Comparison of ENCODE assay signal across 8 mouse cellular contexts in genomic region chr4:126309922-126310309, GRCm38 (mm10). TPM values are rescaled to one million over a fixed set of nuclear protein-coding genes. Genes with fewer than 3 reads are reported as not detected.
A peak's percentile ranks its signal among the peaks of the same experiment; 100 is the strongest.
DNase-seq lines count a peak whose midpoint lies in the region; ATAC-seq and TF ChIP-seq lines count a peak whose summit lies in the region.

No protein-coding gene starts in this region.

- peak; percentile 89 to 91 for DNase-seq in B cell, adult 2 months
- peak; percentile 86 for DNase-seq in liver, embryonic 11.5 days (ENCODE audit: low spot score)
- peak; percentile 75 to 83 for DNase-seq in natural killer cell, adult 2 months (ENCODE audit: low spot score in 2 of 2)

- H3K4me2 ChIP-seq in heart, embryonic 12.5 days, result peak overlapping the region; percentile 58
- peak overlapping the region; percentile 50 for H3K4me2 ChIP-seq in kidney, embryonic 16.5 days (replicated peaks; ENCODE audit: low read depth, low read length)
- peak overlapping the region; percentile 55 for H3K4me2 ChIP-seq in liver, embryonic 11.5 days
- peak overlapping the region; percentile 26 for H3K4me2 ChIP-seq in stomach, embryonic 14.5 days (replicated peaks; ENCODE audit: low read depth, low read length)

- no peak; the same call in 1 of the 2 replicates for ATAC-seq in heart, embryonic 12.5 days (ENCODE audit: insufficient number of reproducible peaks, low FRiP score)
- peak; percentile 75 for ATAC-seq in kidney, embryonic 16.5 days (ENCODE audit: low FRiP score, low TSS enrichment)
- peak; percentile 61 for ATAC-seq in liver, embryonic 11.5 days (replicated peaks; ENCODE audit: low FRiP score)
- peak; percentile 64; the same call in 1 of the 2 replicates for ATAC-seq in stomach, embryonic 14.5 days (ENCODE audit: insufficient number of reproducible peaks, insufficient read depth, low FRiP score, low read depth)

- WGBS in heart, embryonic 12.5 days, result 1% methylated on average over 7 of the region's 7 CpGs
- 1% methylated on average over 7 of the region's 7 CpGs for WGBS in kidney, embryonic 16.5 days
- under 1% methylated on average over 7 of the region's 7 CpGs for WGBS in liver, embryonic 11.5 days
- WGBS in stomach, embryonic 14.5 days, result under 1% methylated on average over 7 of the region's 7 CpGs

- H3K36me3 ChIP-seq in heart, embryonic 12.5 days, result 0 out of 2 replicates have a peak, but pooled peaks cover 2% of the 10 kb centered on the region
- H3K36me3 ChIP-seq in kidney, embryonic 16.5 days (ENCODE audit: insufficient read depth, low read length), result no peaks in the 10 kb centered on the region
- H3K36me3 ChIP-seq in liver, embryonic 11.5 days (ENCODE audit: control insufficient read depth, insufficient read depth, low read length), result peaks cover 2% of the 10 kb centered on the region; the same call in 1 of the 2 replicates
- no peaks in the 10 kb centered on the region for H3K36me3 ChIP-seq in stomach, embryonic 14.5 days (ENCODE audit: control insufficient read depth, insufficient read depth, low read length)

- H3K9ac ChIP-seq in heart, embryonic 12.5 days, result 0 out of 2 replicates have a peak overlapping the region, but pooled peaks have one; percentile 20
- H3K9ac ChIP-seq in kidney, embryonic 16.5 days (replicated peaks; ENCODE audit: low read length), result peak overlapping the region; percentile 29; the same call in 1 of the 2 replicates
- no peak overlapping the region for H3K9ac ChIP-seq in liver, embryonic 11.5 days (ENCODE audit: low read depth, low read length)
- H3K9ac ChIP-seq in stomach, embryonic 14.5 days (replicated peaks; ENCODE audit: low read depth, low read length), result no peak overlapping the region

- TF ChIP-seq CTCF in bone marrow macrophage, adult 2 months (IDR thresholded peaks at IDR 0.05; ENCODE audit: low read depth, low read length), result peak; percentile 87
- TF ChIP-seq CTCF in embryonic fibroblast, embryonic 13.5 days (IDR thresholded peaks at IDR 0.05; ENCODE audit: borderline replicate concordance, insufficient read depth, low read length), result peak; percentile 52; the same call in 1 of the 2 replicates

- peaks cover 4% of the 10 kb centered on the region for H3K9me3 ChIP-seq in heart, embryonic 12.5 days (replicated peaks)
- 0 out of 2 replicates have a peak, but pooled peaks cover 5% of the 10 kb centered on the region for H3K9me3 ChIP-seq in kidney, embryonic 16.5 days (ENCODE audit: low read length)
- H3K9me3 ChIP-seq in liver, embryonic 11.5 days (ENCODE audit: control insufficient read depth, low read length), result no peaks in the 10 kb centered on the region
- H3K9me3 ChIP-seq in stomach, embryonic 14.5 days (ENCODE audit: control insufficient read depth, low read depth, low read length), result no peaks in the 10 kb centered on the region

- no peak overlapping the region for H3K4me3 ChIP-seq in bone marrow macrophage, adult 2 months (ENCODE audit: insufficient read depth, low read length)
- no peak overlapping the region for H3K4me3 ChIP-seq in embryonic fibroblast, embryonic 13.5 days (ENCODE audit: insufficient read depth, low read length)
- peak overlapping the region; percentile 13; the same call in 1 of the 2 replicates for H3K4me3 ChIP-seq in heart, embryonic 12.5 days
- H3K4me3 ChIP-seq in kidney, embryonic 16.5 days (ENCODE audit: low read length), result peak overlapping the region; percentile 29
- H3K4me3 ChIP-seq in liver, embryonic 11.5 days (ENCODE audit: low read depth, low read length), result peak overlapping the region; percentile 6; the same call in 1 of the 2 replicates
- no peak overlapping the region for H3K4me3 ChIP-seq in stomach, embryonic 14.5 days (ENCODE audit: low read depth, low read length)

- peaks cover 5% of the 10 kb centered on the region; the same call in 1 of the 2 replicates for H3K4me1 ChIP-seq in bone marrow macrophage, adult 2 months (ENCODE audit: control insufficient read depth, insufficient read depth, low read length)
- H3K4me1 ChIP-seq in embryonic fibroblast, embryonic 13.5 days (ENCODE audit: control insufficient read depth, insufficient read depth, low read length), result peaks cover 8% of the 10 kb centered on the region
- peaks cover 29% of the 10 kb centered on the region for H3K4me1 ChIP-seq in heart, embryonic 12.5 days (replicated peaks)
- H3K4me1 ChIP-seq in kidney, embryonic 16.5 days (ENCODE audit: insufficient read depth, low read length), result peaks cover 25% of the 10 kb centered on the region
- H3K4me1 ChIP-seq in liver, embryonic 11.5 days (replicated peaks; ENCODE audit: control insufficient read depth, insufficient read depth, low read length), result no peaks in the 10 kb centered on the region; the same call in 1 of the 2 replicates
- no peaks in the 10 kb centered on the region; the same call in 1 of the 2 replicates for H3K4me1 ChIP-seq in stomach, embryonic 14.5 days (ENCODE audit: control insufficient read depth, insufficient read depth, low read length)

- no peak overlapping the region for H3K27ac ChIP-seq in bone marrow macrophage, adult 2 months (ENCODE audit: insufficient read depth, low read depth, low read length)
- no peak overlapping the region for H3K27ac ChIP-seq in embryonic fibroblast, embryonic 13.5 days (ENCODE audit: insufficient read depth, low read length)
- H3K27ac ChIP-seq in heart, embryonic 12.5 days (ENCODE audit: poor library complexity, severe bottlenecking), result no peak overlapping the region
- no peak overlapping the region for H3K27ac ChIP-seq in kidney, embryonic 16.5 days (ENCODE audit: low read length)
- H3K27ac ChIP-seq in liver, embryonic 11.5 days (ENCODE audit: low read depth, low read length), result no peak overlapping the region
- H3K27ac ChIP-seq in stomach, embryonic 14.5 days (ENCODE audit: low read length), result no peak overlapping the region

- peaks cover 14% of the 10 kb centered on the region; the same call in 1 of the 2 replicates for H3K27me3 ChIP-seq in heart, embryonic 12.5 days (replicated peaks)
- H3K27me3 ChIP-seq in kidney, embryonic 16.5 days (ENCODE audit: insufficient read depth, low read length), result no peaks in the 10 kb centered on the region
- no peaks in the 10 kb centered on the region; the same call in 1 of the 2 replicates for H3K27me3 ChIP-seq in liver, embryonic 11.5 days (replicated peaks; ENCODE audit: control insufficient read depth, insufficient read depth, low read length)
- no peaks in the 10 kb centered on the region for H3K27me3 ChIP-seq in stomach, embryonic 14.5 days (ENCODE audit: control insufficient read depth, insufficient read depth, low read length)

- TF ChIP-seq POLR2A in bone marrow macrophage, adult 2 months (IDR thresholded peaks at IDR 0.05; ENCODE audit: borderline replicate concordance, low read depth, low read length), result no peak
- no peak for TF ChIP-seq POLR2A in embryonic fibroblast, embryonic 13.5 days (IDR thresholded peaks at IDR 0.05; ENCODE audit: low read depth, low read length)

RNA-seq across cellular contexts. Expression of gene Adprhl2, which starts 11.6 kb away (rescaled TPM):
- 16.1 and 16.9 TPM in 2 replicates for polyA plus RNA-seq in bone marrow macrophage, adult 2 months (2012; ENCODE audit: insufficient read depth, insufficient read length, missing spikeins)
- 15.9 and 16.7 TPM in 2 replicates for polyA plus RNA-seq in embryonic fibroblast, embryonic 13.5 days (2011; ENCODE audit: insufficient read length, low read depth, missing spikeins)
- 37.4 and 38.8 TPM in 2 replicates for polyA plus RNA-seq in heart, embryonic 12.5 days (2016; fragmentation: Nextera tagmentation; extraction: Ambion mirVana)
- polyA plus RNA-seq in kidney, embryonic 16.5 days (2015; fragmentation: Nextera tagmentation; extraction: Ambion mirVana), result 85.3 and 91.6 TPM in 2 replicates
- 53.5 and 62.2 TPM in 2 replicates for polyA plus RNA-seq in liver, embryonic 11.5 days (2014; fragmentation: Nextera tagmentation; extraction: Ambion mirVana)
- 48.5 and 50.4 TPM in 2 replicates for polyA plus RNA-seq in stomach, embryonic 14.5 days (2014; fragmentation: Nextera tagmentation; extraction: Ambion mirVana)

RNA-seq across cellular contexts. Expression of gene Tekt2, which starts 15.6 kb away (rescaled TPM):
- polyA plus RNA-seq in bone marrow macrophage, adult 2 months (2012; ENCODE audit: insufficient read depth, insufficient read length, missing spikeins), result 0.86 and 1.2 TPM in 2 replicates
- polyA plus RNA-seq in embryonic fibroblast, embryonic 13.5 days (2011; ENCODE audit: insufficient read length, low read depth, missing spikeins), result 3.1 and 3.9 TPM in 2 replicates
- polyA plus RNA-seq in heart, embryonic 12.5 days (2016; fragmentation: Nextera tagmentation; extraction: Ambion mirVana), result 1.4 and 1.5 TPM in 2 replicates
- polyA plus RNA-seq in kidney, embryonic 16.5 days (2015; fragmentation: Nextera tagmentation; extraction: Ambion mirVana), result 3.9 and 5.5 TPM in 2 replicates
- 0.71 and 1.7 TPM in 2 replicates for polyA plus RNA-seq in liver, embryonic 11.5 days (2014; fragmentation: Nextera tagmentation; extraction: Ambion mirVana)
- polyA plus RNA-seq in stomach, embryonic 14.5 days (2014; fragmentation: Nextera tagmentation; extraction: Ambion mirVana), result 9.4 and 11.9 TPM in 2 replicates

RNA-seq across cellular contexts. Expression of gene Col8a2, which starts 23.3 kb away (rescaled TPM):
- not detected in 2 replicates for polyA plus RNA-seq in bone marrow macrophage, adult 2 months (2012; ENCODE audit: insufficient read depth, insufficient read length, missing spikeins)
- 7.7 and 40.4 TPM in 2 replicates for polyA plus RNA-seq in embryonic fibroblast, embryonic 13.5 days (2011; ENCODE audit: insufficient read length, low read depth, missing spikeins)
- 4.7 and 4.9 TPM in 2 replicates for polyA plus RNA-seq in heart, embryonic 12.5 days (2016; fragmentation: Nextera tagmentation; extraction: Ambion mirVana)
- 11.1 and 11.4 TPM in 2 replicates for polyA plus RNA-seq in kidney, embryonic 16.5 days (2015; fragmentation: Nextera tagmentation; extraction: Ambion mirVana)
- 1.9 and 2.2 TPM in 2 replicates for polyA plus RNA-seq in liver, embryonic 11.5 days (2014; fragmentation: Nextera tagmentation; extraction: Ambion mirVana)
- 10.2 and 10.8 TPM in 2 replicates for polyA plus RNA-seq in stomach, embryonic 14.5 days (2014; fragmentation: Nextera tagmentation; extraction: Ambion mirVana)

RNA-seq across cellular contexts. Expression of gene Trappc3, which starts 47.8 kb away (rescaled TPM):
- 69.6 and 79.6 TPM in 2 replicates for polyA plus RNA-seq in bone marrow macrophage, adult 2 months (2012; ENCODE audit: insufficient read depth, insufficient read length, missing spikeins)
- 96.6 and 102 TPM in 2 replicates for polyA plus RNA-seq in embryonic fibroblast, embryonic 13.5 days (2011; ENCODE audit: insufficient read length, low read depth, missing spikeins)
- 68.0 and 68.7 TPM in 2 replicates for polyA plus RNA-seq in heart, embryonic 12.5 days (2016; fragmentation: Nextera tagmentation; extraction: Ambion mirVana)
- polyA plus RNA-seq in kidney, embryonic 16.5 days (2015; fragmentation: Nextera tagmentation; extraction: Ambion mirVana), result 113 and 120 TPM in 2 replicates
- polyA plus RNA-seq in liver, embryonic 11.5 days (2014; fragmentation: Nextera tagmentation; extraction: Ambion mirVana), result 20.6 and 26.8 TPM in 2 replicates
- 14.7 and 17.1 TPM in 2 replicates for polyA plus RNA-seq in stomach, embryonic 14.5 days (2014; fragmentation: Nextera tagmentation; extraction: Ambion mirVana)

RNA-seq across cellular contexts. Expression of gene Map7d1, which starts 53.8 kb away (rescaled TPM):
- polyA plus RNA-seq in bone marrow macrophage, adult 2 months (2012; ENCODE audit: insufficient read depth, insufficient read length, missing spikeins), result 131 and 139 TPM in 2 replicates
- 83.0 and 98.9 TPM in 2 replicates for polyA plus RNA-seq in embryonic fibroblast, embryonic 13.5 days (2011; ENCODE audit: insufficient read length, low read depth, missing spikeins)
- 73.9 and 76.4 TPM in 2 replicates for polyA plus RNA-seq in heart, embryonic 12.5 days (2016; fragmentation: Nextera tagmentation; extraction: Ambion mirVana)
- polyA plus RNA-seq in kidney, embryonic 16.5 days (2015; fragmentation: Nextera tagmentation; extraction: Ambion mirVana), result 31.5 and 32.2 TPM in 2 replicates
- polyA plus RNA-seq in liver, embryonic 11.5 days (2014; fragmentation: Nextera tagmentation; extraction: Ambion mirVana), result 26.5 and 28.9 TPM in 2 replicates
- polyA plus RNA-seq in stomach, embryonic 14.5 days (2014; fragmentation: Nextera tagmentation; extraction: Ambion mirVana), result 37.2 and 38.7 TPM in 2 replicates

Comparison
In these comparisons a context has a peak if more than half of its experiments do, and no peak if none do; other contexts are left out.
1. H3K4me3 ChIP-seq: peak in heart, embryonic 12.5 days (single experiment), kidney, embryonic 16.5 days (single experiment) and liver, embryonic 11.5 days (single experiment); none in bone marrow macrophage, adult 2 months (single experiment), embryonic fibroblast, embryonic 13.5 days (single experiment) and stomach, embryonic 14.5 days (single experiment).
2. H3K9ac ChIP-seq: peak in heart, embryonic 12.5 days (single experiment) and kidney, embryonic 16.5 days (single experiment); none in liver, embryonic 11.5 days (single experiment) and stomach, embryonic 14.5 days (single experiment).
3. Peak in every context shown above with its lines, with median percentiles within 50 percentile points of each other: DNase-seq and H3K4me2 ChIP-seq.